Mouse (Mus musculus): Measurements from ENCODE around the gene Baiap2.

Gene Baiap2

DNA sequence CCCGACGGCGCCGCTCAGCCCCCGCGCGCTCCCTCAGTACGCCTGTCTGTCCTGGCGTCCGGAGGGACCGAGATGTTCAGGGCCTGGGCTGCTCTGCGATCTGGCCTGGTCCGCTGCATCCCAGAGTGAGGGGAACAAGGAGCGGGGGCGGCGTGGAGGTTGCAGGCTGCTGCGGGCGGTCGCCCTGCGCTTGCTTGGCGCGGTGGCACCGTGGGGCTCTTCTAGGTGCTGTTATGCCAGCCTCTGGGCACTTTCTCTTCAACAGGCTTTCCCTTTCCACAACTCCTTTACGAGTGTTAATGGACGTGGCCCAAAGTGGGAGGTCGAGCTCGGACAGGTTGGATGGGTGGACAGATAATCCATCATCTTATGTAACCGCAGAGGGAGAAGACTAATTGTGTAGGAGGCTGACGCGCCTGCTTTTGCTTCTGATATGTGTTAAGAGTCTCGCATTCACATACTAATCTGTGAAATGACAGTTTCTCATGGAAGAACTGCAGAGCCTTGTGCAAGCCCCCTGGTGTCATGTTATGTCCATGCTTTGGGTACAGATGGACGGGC is 945 bp downstream of the Baiap2 start:
- H3K4me1 ChIP-seq (replicated peaks; ENCODE audit: low read depth, low read length): peaks cover 80% of the 10 kb centered on the region
- TF ChIP-seq CTCF (conservative IDR thresholded peaks at IDR 0.05; ENCODE audit: low read length) (no peak), NANOG (IDR thresholded peaks at IDR 0.05; ENCODE audit: borderline replicate concordance, low read length) (no peak), POU5F1 (IDR thresholded peaks at IDR 0.05; ENCODE audit: borderline replicate concordance, low read length) (no peak)
- H3K27me3 ChIP-seq (ENCODE audit: insufficient read depth, low read length): peaks cover 39% of the 10 kb centered on the region
- peaks cover 6% of the 10 kb centered on the region; the same call in 1 of the 2 replicates for H3K36me3 ChIP-seq (ENCODE audit: insufficient read depth, low read length)
- H3K4me3 ChIP-seq (replicated peaks; ENCODE audit: low read length): peak overlapping the region; percentile 88
- H3K9me3 ChIP-seq (ENCODE audit: low read length): no peaks in the 10 kb centered on the region

DNA sequence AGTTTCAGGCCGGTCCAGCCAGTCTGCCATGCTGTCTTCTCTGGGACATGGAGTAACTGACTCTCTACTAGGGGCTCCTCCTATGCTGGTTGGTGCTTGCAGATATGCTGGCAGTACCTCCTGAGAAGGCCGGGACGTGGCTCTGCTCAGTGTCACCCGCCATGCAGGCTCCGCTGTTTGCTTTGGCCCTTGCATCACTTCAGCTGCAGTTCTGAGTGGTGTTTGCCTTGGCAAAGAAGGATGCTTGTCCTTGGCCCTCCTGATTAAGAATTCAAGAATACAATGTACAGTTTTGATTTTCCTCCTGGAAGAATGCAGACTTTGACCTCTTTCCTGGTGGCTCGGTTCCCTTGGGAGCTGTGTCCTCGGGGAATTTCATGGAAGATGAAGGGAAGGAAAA is 2.8 kb downstream of the Baiap2 start:
- Histone ChIP-seq H3K27me3 (ENCODE audit: insufficient read depth, low read length) (peaks cover 39% of the 10 kb centered on the region), H3K9me3 (ENCODE audit: low read length) (no peaks in the 10 kb centered on the region), H3K36me3 (ENCODE audit: insufficient read depth, low read length) (peaks cover 6% of the 10 kb centered on the region; the same call in 1 of the 2 replicates), H3K4me3 (replicated peaks; ENCODE audit: low read length) (no peak overlapping the region), H3K4me1 (replicated peaks; ENCODE audit: low read depth, low read length) (peaks cover 75% of the 10 kb centered on the region)
- no peak for TF ChIP-seq CTCF (conservative IDR thresholded peaks at IDR 0.05; ENCODE audit: low read length)
- TF ChIP-seq NANOG (IDR thresholded peaks at IDR 0.05; ENCODE audit: borderline replicate concordance, low read length): no peak
- no peak for TF ChIP-seq POU5F1 (IDR thresholded peaks at IDR 0.05; ENCODE audit: borderline replicate concordance, low read length)

DNA sequence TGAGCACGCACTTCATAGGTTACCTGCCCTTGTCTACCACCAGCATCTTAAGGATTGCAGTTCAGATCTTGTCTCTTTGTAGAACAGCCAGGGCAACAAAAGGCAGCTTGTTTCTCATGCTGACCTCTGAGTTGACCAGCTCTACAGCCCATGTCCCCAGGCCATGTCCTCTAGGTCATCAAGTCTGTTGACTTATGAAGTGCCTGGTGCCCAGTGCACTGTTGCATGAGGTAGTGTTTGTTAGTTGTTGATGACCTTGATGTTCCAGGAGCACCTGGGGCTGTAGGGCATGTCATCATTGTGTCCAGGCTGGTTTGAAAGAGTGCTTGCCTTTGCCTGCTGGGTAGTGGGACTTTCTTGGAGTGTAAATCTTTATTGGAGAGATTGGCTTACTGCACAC is 4.9 kb downstream of the Baiap2 start:
- peaks cover 68% of the 10 kb centered on the region for H3K4me1 ChIP-seq (replicated peaks; ENCODE audit: low read depth, low read length)
- no peak overlapping the region for H3K4me3 ChIP-seq (replicated peaks; ENCODE audit: low read length)
- H3K9me3 ChIP-seq (ENCODE audit: low read length): no peaks in the 10 kb centered on the region
- peaks cover 6% of the 10 kb centered on the region; the same call in 1 of the 2 replicates for H3K36me3 ChIP-seq (ENCODE audit: insufficient read depth, low read length)
- H3K27me3 ChIP-seq (ENCODE audit: insufficient read depth, low read length): peaks cover 29% of the 10 kb centered on the region
- TF ChIP-seq POU5F1 (IDR thresholded peaks at IDR 0.05; ENCODE audit: borderline replicate concordance, low read length) (no peak), CTCF (conservative IDR thresholded peaks at IDR 0.05; ENCODE audit: low read length) (no peak), NANOG (IDR thresholded peaks at IDR 0.05; ENCODE audit: borderline replicate concordance, low read length) (no peak)

DNA sequence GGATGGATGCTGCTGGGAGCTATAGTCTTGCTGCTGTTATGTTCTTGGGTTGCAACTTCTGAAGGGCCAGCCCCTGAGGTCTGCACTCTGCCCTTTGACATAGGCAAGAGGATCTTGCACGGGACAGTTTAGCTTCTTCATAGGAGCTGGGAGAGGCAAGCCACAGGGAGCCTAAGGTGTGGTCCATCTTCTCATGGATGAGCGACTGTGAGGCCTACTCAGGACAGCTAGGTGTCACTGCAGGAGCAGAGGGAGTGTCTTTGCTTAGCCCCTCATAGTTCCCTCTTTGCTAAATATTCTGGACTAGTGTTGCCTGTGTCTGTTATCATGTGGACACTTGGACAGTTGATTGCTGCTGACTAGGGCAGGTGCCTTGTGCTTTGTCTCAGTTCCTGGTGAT is 5.3 kb downstream of the Baiap2 start:
- Histone ChIP-seq H3K27me3 (ENCODE audit: insufficient read depth, low read length) (peaks cover 29% of the 10 kb centered on the region), H3K9me3 (ENCODE audit: low read length) (no peaks in the 10 kb centered on the region), H3K4me3 (replicated peaks; ENCODE audit: low read length) (no peak overlapping the region; the same call in 1 of the 2 replicates), H3K4me1 (replicated peaks; ENCODE audit: low read depth, low read length) (peaks cover 71% of the 10 kb centered on the region), H3K36me3 (ENCODE audit: insufficient read depth, low read length) (peaks cover 6% of the 10 kb centered on the region; the same call in 1 of the 2 replicates)
- TF ChIP-seq POU5F1 (IDR thresholded peaks at IDR 0.05; ENCODE audit: borderline replicate concordance, low read length) (no peak), CTCF (conservative IDR thresholded peaks at IDR 0.05; ENCODE audit: low read length) (peak; percentile 6; the same call in 1 of the 2 replicates)

DNA sequence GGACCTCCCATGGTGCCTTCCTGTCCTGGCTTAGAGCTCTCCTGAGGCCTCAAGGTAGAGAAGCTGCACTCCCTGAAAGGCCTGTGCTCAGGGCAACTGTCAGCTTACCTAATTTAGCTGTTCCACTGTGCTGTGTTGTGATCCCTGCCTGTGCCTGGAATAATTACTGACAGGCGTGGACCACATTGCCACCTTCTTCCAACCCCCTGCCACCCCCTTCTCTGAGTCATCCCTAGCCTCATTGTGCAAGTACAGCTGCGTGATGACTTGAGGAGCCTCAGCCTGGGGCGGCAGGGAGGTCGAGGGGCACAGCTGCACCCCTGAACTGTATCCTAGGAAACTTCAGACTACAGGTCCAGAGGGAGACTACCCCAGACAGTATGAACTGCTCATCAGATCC is 5.7 kb downstream of the Baiap2 start:
- H3K9me3 ChIP-seq (ENCODE audit: low read length): no peaks in the 10 kb centered on the region
- H3K27me3 ChIP-seq (ENCODE audit: insufficient read depth, low read length): peaks cover 26% of the 10 kb centered on the region
- H3K4me1 ChIP-seq (replicated peaks; ENCODE audit: low read depth, low read length): peaks cover 75% of the 10 kb centered on the region
- peaks cover 6% of the 10 kb centered on the region; the same call in 1 of the 2 replicates for H3K36me3 ChIP-seq (ENCODE audit: insufficient read depth, low read length)
- H3K4me3 ChIP-seq (replicated peaks; ENCODE audit: low read length): no peak overlapping the region; the same call in 1 of the 2 replicates
- TF ChIP-seq NANOG (IDR thresholded peaks at IDR 0.05; ENCODE audit: borderline replicate concordance, low read length) (no peak), POU5F1 (IDR thresholded peaks at IDR 0.05; ENCODE audit: borderline replicate concordance, low read length) (no peak)

DNA sequence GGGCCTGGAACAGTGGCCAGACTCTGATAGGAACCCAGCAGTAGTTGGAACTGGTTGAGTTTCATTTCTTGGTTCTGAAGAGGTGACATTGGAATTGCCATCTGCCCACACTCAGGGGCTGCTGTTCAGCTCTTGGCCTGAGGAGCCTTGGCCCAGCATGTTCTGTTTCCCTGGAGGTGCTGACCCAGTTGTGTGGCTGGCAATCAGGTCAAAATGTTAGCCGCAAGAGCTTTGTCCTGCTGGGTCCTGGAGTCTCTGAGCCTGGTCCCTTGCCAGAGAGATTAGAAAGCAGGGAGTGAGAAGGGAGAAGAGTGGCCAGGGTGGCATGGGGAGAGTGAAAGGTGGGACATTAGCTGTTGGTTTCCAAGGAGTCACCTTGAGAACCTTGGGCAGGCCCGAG is 6.2 kb downstream of the Baiap2 start:
- no peaks in the 10 kb centered on the region for H3K9me3 ChIP-seq (ENCODE audit: low read length)
- peaks cover 21% of the 10 kb centered on the region for H3K27me3 ChIP-seq (ENCODE audit: insufficient read depth, low read length)
- H3K4me1 ChIP-seq (replicated peaks; ENCODE audit: low read depth, low read length): peaks cover 72% of the 10 kb centered on the region
- no peak overlapping the region for H3K4me3 ChIP-seq (replicated peaks; ENCODE audit: low read length)
- peaks cover 6% of the 10 kb centered on the region; the same call in 1 of the 2 replicates for H3K36me3 ChIP-seq (ENCODE audit: insufficient read depth, low read length)
- TF ChIP-seq CTCF (conservative IDR thresholded peaks at IDR 0.05; ENCODE audit: low read length) (no peak), POU5F1 (IDR thresholded peaks at IDR 0.05; ENCODE audit: borderline replicate concordance, low read length) (no peak), NANOG (IDR thresholded peaks at IDR 0.05; ENCODE audit: borderline replicate concordance, low read length) (no peak)

DNA sequence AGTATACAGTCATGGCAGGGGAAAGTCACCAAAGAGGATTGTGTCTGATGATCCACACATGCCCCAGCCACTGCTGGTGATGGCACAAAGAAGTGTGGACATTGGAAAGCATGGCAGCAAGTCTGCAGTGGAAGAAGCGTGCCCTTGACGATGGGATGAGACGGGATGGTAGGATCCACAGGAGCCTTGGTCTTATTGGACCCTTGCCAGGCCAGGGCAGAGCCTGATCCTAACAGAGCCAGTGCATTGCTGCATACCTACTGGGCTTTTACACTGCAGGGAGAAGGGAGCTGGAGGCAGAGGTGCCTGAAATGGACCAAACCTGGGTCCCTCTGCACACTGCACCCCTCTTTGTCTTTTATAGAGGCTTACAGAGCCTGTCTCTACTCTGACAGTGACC is 8.0 kb downstream of the Baiap2 start:
- H3K36me3 ChIP-seq (ENCODE audit: insufficient read depth, low read length): peaks cover 3% of the 10 kb centered on the region; the same call in 1 of the 2 replicates
- TF ChIP-seq POU5F1 (IDR thresholded peaks at IDR 0.05; ENCODE audit: borderline replicate concordance, low read length) (no peak), NANOG (IDR thresholded peaks at IDR 0.05; ENCODE audit: borderline replicate concordance, low read length) (no peak), CTCF (conservative IDR thresholded peaks at IDR 0.05; ENCODE audit: low read length) (no peak)
- no peaks in the 10 kb centered on the region for H3K9me3 ChIP-seq (ENCODE audit: low read length)
- H3K27me3 ChIP-seq (ENCODE audit: insufficient read depth, low read length): peaks cover 3% of the 10 kb centered on the region; the same call in 1 of the 2 replicates
- H3K4me3 ChIP-seq (replicated peaks; ENCODE audit: low read length): no peak overlapping the region
- H3K4me1 ChIP-seq (replicated peaks; ENCODE audit: low read depth, low read length): peaks cover 72% of the 10 kb centered on the region

DNA sequence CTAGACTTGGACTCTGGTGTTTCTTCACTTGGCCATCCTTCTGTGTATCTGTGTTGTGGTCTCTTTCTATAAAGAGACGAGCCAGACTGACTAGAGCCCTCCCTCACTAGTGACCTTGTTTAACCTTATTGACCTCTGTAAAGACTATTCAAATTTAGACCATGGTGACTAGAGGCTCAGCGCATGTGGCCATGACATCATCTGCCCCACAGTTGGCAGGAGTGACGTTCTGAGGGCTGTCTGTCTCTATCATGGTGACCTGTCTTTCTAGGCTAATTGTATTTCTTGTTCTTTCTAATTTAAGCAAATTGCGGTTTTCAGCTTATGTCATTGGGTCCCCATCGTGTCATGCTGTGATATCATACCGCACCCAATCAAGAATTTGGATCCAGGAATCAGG is 8.8 kb downstream of the Baiap2 start:
- TF ChIP-seq NANOG (IDR thresholded peaks at IDR 0.05; ENCODE audit: borderline replicate concordance, low read length) (no peak), CTCF (conservative IDR thresholded peaks at IDR 0.05; ENCODE audit: low read length) (no peak), POU5F1 (IDR thresholded peaks at IDR 0.05; ENCODE audit: borderline replicate concordance, low read length) (no peak)
- H3K27me3 ChIP-seq (ENCODE audit: insufficient read depth, low read length): no peaks in the 10 kb centered on the region
- H3K4me3 ChIP-seq (replicated peaks; ENCODE audit: low read length): no peak overlapping the region
- H3K36me3 ChIP-seq (ENCODE audit: insufficient read depth, low read length): no peaks in the 10 kb centered on the region
- H3K4me1 ChIP-seq (replicated peaks; ENCODE audit: low read depth, low read length): peaks cover 75% of the 10 kb centered on the region
- no peaks in the 10 kb centered on the region for H3K9me3 ChIP-seq (ENCODE audit: low read length)

Measured in E14TG2a.4 (cell line).